Mouse (Mus musculus): ENCODE results near the gene Lrmda.

Lrmda gene

DNA sequence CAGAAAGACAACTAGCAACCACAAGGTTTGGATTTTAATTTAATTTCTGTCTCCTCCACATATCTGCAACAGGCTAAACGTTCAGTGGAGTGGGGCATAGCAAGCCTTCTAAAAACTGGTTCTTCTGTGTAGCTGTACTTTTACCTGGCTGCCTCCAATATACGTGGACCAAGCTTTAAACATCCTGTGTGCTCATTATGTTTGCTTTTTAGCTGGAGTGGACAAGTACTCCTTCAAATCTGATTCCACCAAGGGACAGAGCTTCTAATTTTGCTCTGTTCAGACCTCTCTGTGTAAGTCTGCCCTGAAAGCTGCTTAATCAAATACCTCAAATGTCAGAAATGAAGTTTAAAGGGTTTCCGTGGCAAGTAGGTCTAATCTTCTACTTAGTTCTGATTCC lies 807.3 kb downstream of the Lrmda start:
- in situ Hi-C loops (cut with MseI, MboI): no loop called here

GRCm38 (mm10) chr14:22837058-22837457 lies 817.5 kb downstream of the Lrmda start:
- in situ Hi-C loops (cut with MseI, MboI): no loop called here

GRCm38 (mm10) chr14:22841136-22841535 lies 821.6 kb downstream of the Lrmda start:
- in situ Hi-C loops (cut with MseI, MboI): no loop called here

DNA sequence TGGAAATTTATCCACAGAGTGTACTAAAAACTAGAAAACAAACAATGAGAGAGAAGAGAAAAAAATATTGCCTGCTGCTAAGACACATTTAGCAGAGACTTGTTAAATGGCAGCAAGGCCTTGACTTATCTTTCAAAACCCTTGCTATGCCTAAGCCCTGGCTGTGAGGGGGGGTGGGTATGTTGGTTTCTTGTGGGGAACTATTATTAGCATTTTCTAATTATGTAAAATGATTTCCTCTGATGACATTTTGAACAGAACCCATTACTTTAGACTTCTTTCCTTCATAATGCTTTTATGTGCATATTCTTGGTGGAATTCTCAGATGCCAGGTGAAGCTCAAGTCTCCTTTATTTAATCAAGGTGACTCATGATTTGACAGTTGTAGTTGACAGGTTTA lies 824.5 kb downstream of the Lrmda start:
- in situ Hi-C loops (cut with MseI, MboI): no loop called here

- in situ Hi-C loops (cut with MseI, MboI): no loop called here
Measured at GRCm38 (mm10) chr14:22845401-22845800, 825.9 kb downstream of the Lrmda start.

GRCm38 (mm10) chr14:22847011-22847786 lies 827.7 kb downstream of the Lrmda start:
- in situ Hi-C loops (cut with MseI, MboI): no loop called here

DNA sequence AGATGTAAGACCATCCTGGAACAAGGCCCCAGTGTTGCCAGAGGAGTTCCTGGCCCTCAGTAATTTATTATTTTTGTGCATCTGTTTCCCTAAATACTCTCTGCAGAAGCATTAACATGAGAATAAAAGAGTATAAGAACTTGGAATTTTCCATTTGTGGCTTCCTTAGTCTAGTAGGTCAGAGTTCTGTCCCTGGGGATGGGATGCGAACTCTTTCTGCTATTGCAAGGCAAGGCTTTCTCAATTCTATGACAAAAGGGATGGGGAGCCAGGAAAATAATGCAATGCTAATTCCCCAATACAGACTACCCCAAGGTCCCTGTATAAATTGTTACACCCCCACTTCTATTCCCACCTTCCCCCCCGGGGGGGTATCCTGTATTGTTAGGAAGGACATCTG lies 829.6 kb downstream of the Lrmda start:
- in situ Hi-C loops (cut with MseI, MboI): no loop called here

DNA sequence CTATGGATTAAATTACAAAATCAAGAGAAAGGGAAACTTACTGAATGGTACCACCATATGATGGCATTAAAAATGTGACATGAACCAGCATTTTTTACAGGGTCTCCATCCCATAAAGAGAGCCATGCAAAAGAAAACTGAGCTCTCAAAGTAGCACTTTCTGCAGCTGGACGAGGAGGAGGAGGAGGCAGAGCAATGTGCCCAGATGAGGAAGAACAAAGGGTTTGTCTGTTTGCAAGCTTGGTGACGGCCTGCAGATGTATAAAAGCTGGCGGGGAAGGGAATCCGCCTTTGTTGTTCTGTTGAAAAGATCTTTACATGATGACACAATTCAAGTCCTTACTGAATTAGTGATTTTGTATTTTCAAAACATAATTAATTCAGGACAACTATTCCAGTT lies 841.1 kb downstream of the Lrmda start:
- in situ Hi-C loops (cut with MseI, MboI): no loop called here

DNA sequence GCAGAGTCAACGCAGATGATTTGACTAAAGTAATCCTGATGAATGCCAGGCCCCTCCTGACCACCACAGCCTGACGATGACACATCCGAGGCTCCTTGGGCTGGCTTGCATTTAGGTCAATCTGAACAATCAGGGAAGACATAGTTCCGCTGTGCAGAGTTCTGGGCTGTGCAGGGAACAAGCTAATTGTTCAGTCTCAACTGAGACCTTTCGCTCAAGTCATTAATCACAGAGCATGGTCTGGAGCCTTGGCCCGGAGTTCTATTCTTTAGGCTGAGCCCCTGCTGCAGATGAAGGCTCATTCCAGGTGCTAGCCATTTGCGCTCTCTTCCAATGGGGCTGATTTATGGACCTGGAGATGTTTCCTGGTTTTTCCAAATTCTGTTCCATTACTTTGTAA lies 844.6 kb downstream of the Lrmda start:
- in situ Hi-C loops (cut with MseI, MboI): no loop called here

GRCm38 (mm10) chr14:22874584-22874983 lies 855.1 kb downstream of the Lrmda start:
- in situ Hi-C loops (cut with MseI, MboI): no loop called here

DNA sequence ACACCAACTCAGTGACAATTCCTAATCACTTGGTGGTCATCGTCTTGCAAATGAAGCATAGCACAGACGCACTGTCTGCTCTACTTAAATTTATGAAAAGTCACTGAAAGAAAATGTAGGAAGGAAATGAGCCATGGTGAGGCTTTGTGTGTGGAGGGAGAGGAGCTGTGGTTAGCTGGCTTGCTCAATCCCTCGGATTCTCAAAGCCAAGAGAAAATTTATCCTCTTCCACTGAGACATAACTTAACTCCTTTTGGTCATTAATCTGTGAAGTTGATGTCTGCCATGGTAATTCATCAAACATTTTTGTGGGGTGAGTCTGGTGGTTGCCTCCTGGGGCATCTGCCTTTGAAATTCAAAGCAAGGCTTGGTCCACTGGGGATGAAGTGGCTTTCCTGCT lies 867.7 kb downstream of the Lrmda start:
- in situ Hi-C loops (cut with MseI, MboI): no loop called here

- in situ Hi-C loops (cut with MseI, MboI): no loop called here
Measured at GRCm38 (mm10) chr14:22899312-22899711, 879.8 kb downstream of the Lrmda start.

DNA sequence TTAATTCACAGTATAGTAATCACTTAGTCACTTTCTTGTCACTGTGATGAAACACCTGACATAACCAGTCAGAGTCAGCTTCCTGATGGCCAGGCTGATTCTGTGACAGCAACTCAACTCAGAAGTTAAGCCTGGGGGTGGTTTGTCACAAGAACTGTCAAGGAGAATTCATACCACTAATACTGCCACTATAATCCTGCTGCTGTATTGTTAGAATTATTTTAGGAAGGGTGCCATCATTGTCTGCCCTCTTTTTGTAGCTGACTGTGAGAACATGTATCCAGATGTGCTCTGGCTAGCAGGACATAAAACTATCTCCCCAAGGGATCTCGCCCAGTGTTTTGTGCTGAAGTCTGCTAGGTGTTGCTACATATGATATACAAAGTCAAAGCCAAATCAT lies 882.6 kb downstream of the Lrmda start:
- in situ Hi-C loops (cut with MseI, MboI): no loop called here

DNA sequence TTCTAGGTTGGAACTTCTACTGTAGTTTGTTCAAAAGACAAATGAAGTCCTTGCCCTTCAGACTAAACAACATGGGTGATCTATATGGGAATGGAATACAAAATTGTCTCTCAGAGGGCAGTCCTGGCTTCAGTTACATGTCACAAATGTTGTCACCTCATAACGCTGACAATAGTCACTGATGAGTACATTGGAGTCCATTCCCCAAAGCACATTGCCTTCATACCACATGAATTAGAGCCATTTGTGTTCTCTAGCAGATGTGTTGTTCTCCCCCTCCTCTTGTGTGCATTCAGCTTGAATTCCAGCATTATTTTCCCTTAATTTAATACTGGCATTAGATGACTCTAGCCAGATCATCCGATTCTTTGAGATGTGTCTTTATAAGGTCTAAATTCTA lies 883.4 kb downstream of the Lrmda start:
- in situ Hi-C loops (cut with MseI, MboI): no loop called here

DNA sequence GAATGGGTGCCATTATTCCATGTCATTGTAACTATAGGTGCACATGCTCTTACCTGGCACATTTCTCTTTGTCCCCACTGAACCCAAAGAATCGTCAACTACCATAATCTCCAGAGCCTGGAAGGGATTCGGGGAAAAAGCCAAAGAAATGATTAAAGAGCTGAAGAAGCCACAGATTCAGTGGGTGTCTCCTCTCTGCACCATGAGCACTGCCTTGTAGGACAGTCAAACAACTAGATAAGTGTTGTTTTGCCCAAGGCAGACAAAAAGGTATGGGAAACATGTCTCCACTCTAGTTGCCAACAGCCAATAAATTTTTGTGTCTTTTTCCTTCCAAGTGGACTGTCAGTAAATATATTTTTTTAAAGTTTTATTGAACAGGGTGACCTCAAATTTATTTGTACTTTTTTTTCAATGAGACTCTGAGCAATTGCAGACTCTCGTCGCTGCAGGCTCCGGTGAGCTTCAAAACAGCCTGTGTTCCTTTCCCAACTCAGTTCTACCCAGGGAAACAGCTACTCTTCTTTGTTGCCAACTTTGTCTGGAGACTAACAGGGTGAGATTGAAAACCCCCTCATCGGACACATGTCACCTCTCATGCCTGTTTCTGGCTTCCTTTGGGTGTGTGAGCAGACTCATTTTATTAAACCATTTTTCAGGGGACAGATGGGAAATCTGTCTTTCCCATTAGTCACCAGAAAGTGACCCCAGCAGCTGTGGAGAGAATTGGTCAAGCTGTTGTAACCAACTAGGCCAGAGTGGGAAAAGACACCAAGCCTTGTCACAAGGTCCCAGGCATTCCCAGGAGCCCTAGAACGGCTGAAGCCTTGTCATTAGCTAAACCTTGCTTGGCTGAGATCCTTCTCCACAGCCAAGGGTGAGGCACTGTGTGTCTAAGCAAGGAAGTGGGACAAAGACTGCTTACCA lies 886.5 kb downstream of the Lrmda start:
- in situ Hi-C loops (cut with MseI, MboI): loop anchor here in 1 of 2 experiments (5.0 kb wide), 1 partner anchor 359 kb away; no protein-coding TSS in a partner anchor

DNA sequence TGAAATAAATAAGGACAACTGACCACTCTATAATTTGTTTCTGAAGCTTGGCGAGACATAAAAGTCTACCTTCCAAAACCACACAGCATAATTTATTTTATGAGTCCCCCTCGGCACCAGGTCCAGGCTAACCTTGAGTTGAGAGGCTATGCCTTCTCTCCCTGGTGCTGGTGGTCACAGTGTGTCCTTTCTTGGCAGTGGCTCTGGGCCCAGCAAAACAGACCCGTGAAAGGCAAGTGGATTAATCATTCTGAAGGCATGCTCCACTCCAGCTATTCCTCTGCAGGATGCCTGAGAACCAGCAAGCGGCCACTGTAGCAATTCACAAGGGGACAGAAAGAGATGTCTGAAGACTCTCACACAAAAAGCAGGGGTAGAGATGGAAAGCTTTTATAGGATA lies 887.2 kb downstream of the Lrmda start:
- in situ Hi-C loops (cut with MseI, MboI): loop anchor here in 1 of 2 experiments (5.0 kb wide), 1 partner anchor 359 kb away; no protein-coding TSS in a partner anchor

DNA sequence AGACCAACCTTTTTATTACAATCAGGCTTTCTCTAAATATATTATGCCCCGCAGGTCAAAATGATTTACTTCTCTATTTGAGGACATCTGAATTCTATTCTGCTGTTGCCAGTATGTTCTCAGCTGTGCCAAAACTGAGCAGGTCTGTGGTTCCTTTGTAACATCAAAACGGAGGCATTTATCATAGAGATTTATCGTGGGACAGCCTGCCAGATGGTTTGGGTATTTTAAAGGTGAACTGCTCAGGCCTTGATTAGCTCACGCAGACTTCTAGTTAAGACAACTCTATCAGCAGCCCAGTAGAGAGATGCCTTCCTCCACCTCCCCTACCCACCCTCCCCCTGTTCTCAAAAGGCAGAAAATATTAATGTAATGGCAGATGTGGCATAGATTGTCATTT lies 887.7 kb downstream of the Lrmda start:
- in situ Hi-C loops (cut with MseI, MboI): loop anchor here in 1 of 2 experiments (5.0 kb wide), 1 partner anchor 360 kb away; no protein-coding TSS in a partner anchor

DNA sequence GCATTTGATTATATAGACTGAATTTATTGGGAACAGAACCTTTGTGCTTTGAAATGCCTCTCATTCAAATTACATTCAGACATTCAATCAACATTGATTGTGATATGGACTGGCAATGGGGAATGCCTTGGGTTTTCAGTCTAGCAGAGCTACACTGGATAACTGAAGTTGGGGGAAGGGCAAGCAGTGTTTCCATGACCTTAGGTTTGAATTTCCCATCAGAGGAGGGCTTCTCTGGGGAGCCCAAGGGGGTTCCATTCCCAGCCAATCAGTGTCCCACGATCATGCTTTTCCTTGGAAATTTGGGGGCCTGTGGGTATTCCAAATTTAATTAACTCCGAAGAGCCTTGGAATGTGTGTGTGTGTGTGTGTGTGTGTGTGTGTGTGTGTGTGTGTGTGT lies 888.5 kb downstream of the Lrmda start:
- in situ Hi-C loops (cut with MseI, MboI): loop anchor here in 1 of 2 experiments (5.0 kb wide), 1 partner anchor 361 kb away; no protein-coding TSS in a partner anchor

DNA sequence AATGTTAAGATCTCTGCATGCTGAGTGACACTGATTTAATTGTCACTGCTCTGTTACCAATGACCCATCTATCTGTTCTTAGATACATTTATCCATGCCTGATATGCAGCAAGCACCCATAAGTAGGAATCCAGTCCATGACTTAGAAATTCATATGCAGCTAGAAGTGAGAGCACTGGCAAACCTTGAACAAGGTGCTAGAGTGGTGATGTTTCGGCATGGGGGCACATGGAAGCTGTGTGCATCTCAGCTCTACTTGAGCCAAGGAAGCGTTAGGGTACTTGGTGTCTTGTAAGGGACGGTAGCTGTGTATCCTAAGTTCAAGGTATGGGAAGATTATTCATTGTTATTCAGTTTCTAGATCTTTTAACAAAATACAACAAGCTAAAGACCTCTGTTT lies 896.0 kb downstream of the Lrmda start:
- in situ Hi-C loops (cut with MseI, MboI): no loop called here

- in situ Hi-C loops (cut with MseI, MboI): no loop called here
Measured at GRCm38 (mm10) chr14:22918499-22918898, 899.0 kb downstream of the Lrmda start.

DNA sequence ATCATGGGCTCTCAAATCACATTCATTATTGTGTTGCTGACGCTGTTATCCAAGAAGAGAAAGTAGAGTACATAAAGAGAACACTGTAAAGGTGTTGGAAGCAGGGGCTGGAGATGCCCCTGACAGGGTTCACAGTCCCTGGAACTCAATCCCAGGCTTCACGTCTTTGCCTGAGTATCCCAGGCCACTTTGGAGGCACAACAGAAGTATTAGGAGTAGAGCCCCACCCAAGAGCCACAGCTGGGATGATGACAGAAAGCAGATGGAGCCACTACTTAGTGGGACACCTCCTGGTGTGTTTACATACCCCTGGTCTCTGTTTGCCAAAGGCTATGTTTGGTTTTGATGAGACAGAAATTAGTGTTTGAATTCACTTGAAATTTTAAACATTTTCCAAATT lies 899.4 kb downstream of the Lrmda start:
- in situ Hi-C loops (cut with MseI, MboI): no loop called here

DNA sequence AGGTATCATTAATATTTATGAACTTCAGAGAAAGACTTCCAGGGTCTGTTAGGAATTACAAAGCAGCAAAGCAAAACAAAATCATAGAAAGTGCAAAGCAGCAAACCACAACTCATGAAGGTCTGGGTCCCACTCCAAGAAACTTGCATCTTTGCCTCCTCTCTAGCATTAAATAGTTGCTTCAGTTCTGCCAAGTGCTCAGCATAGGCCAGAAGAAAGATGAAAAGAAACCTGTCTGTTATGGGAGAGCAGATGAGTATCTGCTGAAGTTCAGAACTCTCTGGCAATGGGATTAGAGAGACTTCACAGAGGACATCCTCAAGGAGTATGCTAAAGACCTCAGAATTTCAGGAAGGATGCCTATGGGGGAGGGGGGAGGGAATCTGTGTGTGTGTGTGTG lies 901.6 kb downstream of the Lrmda start:
- in situ Hi-C loops (cut with MseI, MboI): no loop called here

- in situ Hi-C loops (cut with MseI, MboI): no loop called here
Measured at GRCm38 (mm10) chr14:22921796-22922195, 902.3 kb downstream of the Lrmda start.

Data from mouse trophoblast stem cell (cell line).